Mouse (Mus musculus) kidney, embryonic 14.5 days (tissue): ENCODE measurements around the gene Gm4881. TPM values are rescaled to one million over a fixed set of nuclear protein-coding genes. Genes with fewer than 3 reads are reported as not detected.
A peak's percentile ranks its signal among the peaks of the same experiment; 100 is the strongest.

Experiments
- ATAC-seq: fragments of 200-750 bp; cut with Nextera tagmentation; 2 replicates; pipeline ENCODE4 v1.8.0; 2017; ENCODE audit warnings: moderate number of reproducible peaks, mild to moderate bottlenecking, moderate TSS enrichment, moderate library complexity; ENCODE audit not compliant: low FRiP score, low TSS enrichment
- H3K27ac ChIP-seq: fragments of 300-500 bp; sonication (generic); 2 replicates; pipeline ENCODE4 v1.5.1; 2014; ENCODE audit warnings: low read depth, mild to moderate bottlenecking, low read length, moderate library complexity, mixed read lengths
- H3K27me3 ChIP-seq: fragments of 300-500 bp; sonication (generic); 2 replicates; pipeline ENCODE4 v1.6.1; 2014; ENCODE audit warnings: mild to moderate bottlenecking, low read length; ENCODE audit not compliant: control insufficient read depth, insufficient read depth
- H3K36me3 ChIP-seq: fragments of 300-500 bp; sonication (generic); 2 replicates; pipeline ENCODE4 v1.6.1; 2014; ENCODE audit warnings: low read length, mixed read lengths; ENCODE audit not compliant: control insufficient read depth, insufficient read depth
- H3K4me1 ChIP-seq: fragments of 300-500 bp; sonication (generic); 2 replicates; pipeline ENCODE4 v1.6.1; 2014; ENCODE audit warnings: low read length, mixed read lengths; ENCODE audit not compliant: control insufficient read depth, insufficient read depth
- H3K4me2 ChIP-seq: fragments of 300-500 bp; sonication (generic); replicated peaks from 2 replicates; pipeline ENCODE4 v1.6.1; 2014; ENCODE audit warnings: low read depth, mild to moderate bottlenecking, low read length
- H3K4me3 ChIP-seq: fragments of 300-500 bp; sonication (generic); 2 replicates; pipeline ENCODE4 v1.5.1; 2014; ENCODE audit warnings: mild to moderate bottlenecking, low read length
- H3K9ac ChIP-seq: fragments of 300-500 bp; sonication (generic); 2 replicates; pipeline ENCODE4 v1.6.1; 2014; ENCODE audit warnings: low read depth, mild to moderate bottlenecking, low read length, moderate library complexity
- H3K9me3 ChIP-seq: fragments of 300-500 bp; sonication (generic); 2 replicates; pipeline ENCODE4 v1.6.1; 2016; ENCODE audit warnings: low read length; ENCODE audit not compliant: control insufficient read depth
- WGBS: fragments of 180-500 bp; shearing (Covaris S2); extraction: QIAGEN DNeasy Blood & Tissue Kit; methylation state at CpG from one replicate; pipeline ENCODE4 v1.1.7; 2014; 5-methylcytosine and 5-hydroxymethylcytosine counted together
- polyA plus RNA-seq: library from polyadenylated mRNA; unstranded; fragments of >200 nt; fragmentation: Nextera tagmentation; extraction: Ambion mirVana; gene quantifications from 2 replicates; pipeline ENCODE4 v1.2.1, GENCODE M21; 2014

Gm4881 gene
- polyA plus RNA-seq, 1 experiment from 2014 or later = not detected

- WGBS = 14% methylated on average over 3 of the region's 3 CpGs
- H3K9me3 ChIP-seq = no peaks in the 10 kb centered on the region
- peak overlapping the region; percentile 30; the same call in 1 of the 2 replicates for H3K27ac ChIP-seq
- no peak for ATAC-seq
- H3K9ac ChIP-seq = peak overlapping the region; percentile 74; the same call in 1 of the 2 replicates
- no peaks in the 10 kb centered on the region for H3K27me3 ChIP-seq
- H3K36me3 ChIP-seq = peaks cover 18% of the 10 kb centered on the region; the same call in 1 of the 2 replicates
- peak overlapping the region; percentile 55 for H3K4me2 ChIP-seq
- H3K4me1 ChIP-seq = peaks cover 23% of the 10 kb centered on the region
- peak overlapping the region; percentile 73 for H3K4me3 ChIP-seq
These were observed 39.4 kb downstream of the Gm4881 start for GRCm38 (mm10) chr7:24904936-24905335.

- no peaks in the 10 kb centered on the region for H3K9me3 ChIP-seq
- peaks cover 10% of the 10 kb centered on the region; the same call in 1 of the 2 replicates for H3K36me3 ChIP-seq
- ATAC-seq = peak; percentile 95
- H3K27me3 ChIP-seq = no peaks in the 10 kb centered on the region
- H3K27ac ChIP-seq = peak overlapping the region; percentile 30
- WGBS = 0% methylated on average over 29 of the region's 30 CpGs
- peak overlapping the region; percentile 55 for H3K4me2 ChIP-seq
- H3K9ac ChIP-seq = peak overlapping the region; percentile 74
- peaks cover 23% of the 10 kb centered on the region for H3K4me1 ChIP-seq
- peak overlapping the region; percentile 73 for H3K4me3 ChIP-seq
These were observed 40.2 kb downstream of the Gm4881 start for GRCm38 (mm10) chr7:24904070-24904483.

GRCm38 (mm10) chr7:24903444-24903825, 40.9 kb downstream of the Gm4881 start:
- Histone ChIP-seq H3K4me2 (peak overlapping the region; percentile 55), H3K27me3 (no peaks in the 10 kb centered on the region), H3K4me3 (peak overlapping the region; percentile 73), H3K9ac (peak overlapping the region; percentile 84), H3K9me3 (no peaks in the 10 kb centered on the region), H3K4me1 (peaks cover 23% of the 10 kb centered on the region), H3K27ac (peak overlapping the region; percentile 88; the same call in 1 of the 2 replicates), H3K36me3 (peaks cover 4% of the 10 kb centered on the region; the same call in 1 of the 2 replicates)
- ATAC-seq = no peak
- WGBS = 27% methylated on average over 10 of the region's 10 CpGs

- 9% methylated on average over 31 of the region's 68 CpGs for WGBS
- H3K4me1 ChIP-seq = peaks cover 23% of the 10 kb centered on the region
- H3K4me2 ChIP-seq = peak within 1 kb of the TSS; percentile 55
- no peaks in the 10 kb centered on the region for H3K27me3 ChIP-seq
- peak within 1 kb of the TSS; percentile 88 for H3K27ac ChIP-seq
- H3K36me3 ChIP-seq = no peaks in the 10 kb centered on the region
- no peak for ATAC-seq
- H3K9ac ChIP-seq = peak within 1 kb of the TSS; percentile 84
- H3K4me3 ChIP-seq = peak within 1 kb of the TSS; percentile 73
- H3K9me3 ChIP-seq = no peaks in the 10 kb centered on the region
These were observed 41.5 kb downstream of the Gm4881 start, which contains the start of gene Arhgef1 for GRCm38 (mm10) chr7:24902630-24903443. TSS of gene Arhgef1 (plus strand) at chr7:24902912.

GRCm38 (mm10) chr7:24902264-24902629, 42.0 kb downstream of the Gm4881 start:
- 47% methylated on average over 2 of the region's 2 CpGs for WGBS

GRCm38 (mm10) chr7:24901842-24902241, 42.5 kb downstream of the Gm4881 start:
- ATAC-seq = no peak
- H3K4me2 ChIP-seq = peak overlapping the region; percentile 55; the same call in 1 of the 2 replicates
- 60% methylated on average over 1 of the region's 1 CpGs for WGBS
- H3K4me3 ChIP-seq = no peak overlapping the region
- no peaks in the 10 kb centered on the region for H3K36me3 ChIP-seq
- no peaks in the 10 kb centered on the region for H3K27me3 ChIP-seq
- no peak overlapping the region; the same call in 1 of the 2 replicates for H3K27ac ChIP-seq
- no peak overlapping the region for H3K9ac ChIP-seq
- H3K4me1 ChIP-seq = peaks cover 17% of the 10 kb centered on the region
- no peaks in the 10 kb centered on the region for H3K9me3 ChIP-seq

More at GRCm38 (mm10) chr7:24902264-24902629, 42.0 kb downstream of the Gm4881 start:
- Histone ChIP-seq H3K9ac (peak overlapping the region; percentile 84; the same call in 1 of the 2 replicates), H3K27me3 (no peaks in the 10 kb centered on the region), H3K4me2 (peak overlapping the region; percentile 55), H3K4me1 (peaks cover 21% of the 10 kb centered on the region), H3K36me3 (no peaks in the 10 kb centered on the region), H3K27ac (peak overlapping the region; percentile 88), H3K9me3 (no peaks in the 10 kb centered on the region), H3K4me3 (peak overlapping the region; percentile 73)
- no peak for ATAC-seq

- Histone ChIP-seq H3K9me3 (no peaks in the 10 kb centered on the region), H3K36me3 (no peaks in the 10 kb centered on the region), H3K9ac (no peak overlapping the region), H3K27me3 (no peaks in the 10 kb centered on the region), H3K4me3 (no peak overlapping the region), H3K27ac (no peak overlapping the region), H3K4me2 (no peak overlapping the region), H3K4me1 (peaks cover 12% of the 10 kb centered on the region; the same call in 1 of the 2 replicates)
- WGBS = 74% methylated on average over 6 of the region's 6 CpGs
- ATAC-seq = no peak
These were observed 43.2 kb downstream of the Gm4881 start for GRCm38 (mm10) chr7:24901114-24901513.

- no peaks in the 10 kb centered on the region for H3K9me3 ChIP-seq
- H3K9ac ChIP-seq = no peak overlapping the region
- H3K27ac ChIP-seq = no peak overlapping the region
- no peak overlapping the region for H3K4me3 ChIP-seq
- H3K4me2 ChIP-seq = no peak overlapping the region
- H3K4me1 ChIP-seq = 0 out of 2 replicates have a peak, but pooled peaks cover 7% of the 10 kb centered on the region
- no peaks in the 10 kb centered on the region for H3K27me3 ChIP-seq
- 75% methylated on average over 5 of the region's 5 CpGs for WGBS
- no peaks in the 10 kb centered on the region for H3K36me3 ChIP-seq
- ATAC-seq = no peak
These were observed 46.3 kb downstream of the Gm4881 start for GRCm38 (mm10) chr7:24897959-24898358.

GRCm38 (mm10) chr7:24897224-24897623, 47.1 kb downstream of the Gm4881 start, which contains the start of gene Cd79a:
TSS of gene Cd79a (plus strand) at chr7:24897381.
- Histone ChIP-seq H3K36me3 (no peaks in the 10 kb centered on the region), H3K9ac (no peak within 1 kb of the TSS), H3K4me2 (no peak within 1 kb of the TSS), H3K27ac (no peak within 1 kb of the TSS), H3K27me3 (no peaks in the 10 kb centered on the region), H3K4me3 (no peak within 1 kb of the TSS), H3K9me3 (no peaks in the 10 kb centered on the region), H3K4me1 (0 out of 2 replicates have a peak, but pooled peaks cover 4% of the 10 kb centered on the region)
- 58% methylated on average over 12 of the region's 12 CpGs for WGBS
- no peak for ATAC-seq
